Mouse (Mus musculus): ENCODE results near the gene B430305J03Rik. TPM values are rescaled to one million over a fixed set of nuclear protein-coding genes. Genes with fewer than 3 reads are reported as not detected.

B430305J03Rik gene
- polyA plus RNA-seq, 1 experiment from 2014 or later: not detected

DNA sequence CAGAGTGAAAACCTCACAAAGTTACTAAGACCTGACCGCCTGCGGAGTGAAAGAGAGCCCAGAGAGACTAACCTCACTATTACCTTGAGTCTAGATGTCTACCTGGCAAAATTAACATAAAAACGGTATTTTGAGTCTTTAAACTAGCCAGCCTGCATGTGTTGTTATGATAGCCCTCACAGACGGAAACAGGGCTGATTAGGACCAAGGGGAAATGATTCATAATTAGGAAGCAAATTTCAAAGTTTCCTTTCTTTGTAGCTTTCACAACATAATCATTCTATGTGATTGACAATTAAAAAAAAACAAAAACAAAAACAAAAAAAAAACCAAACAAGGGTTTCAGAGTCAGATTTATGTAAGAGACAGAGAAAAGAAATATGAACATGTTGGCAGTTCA is 20.6 kb upstream of the B430305J03Rik start:
- no peaks in the 10 kb centered on the region for H3K27me3 ChIP-seq (ENCODE audit: control insufficient read depth, insufficient read depth, low read length)
- H3K9me3 ChIP-seq (ENCODE audit: control insufficient read depth, low read length): no peaks in the 10 kb centered on the region
- no peak for DNase-seq
- H3K4me2 ChIP-seq (ENCODE audit: low read length): no peak overlapping the region
- no peak overlapping the region for H3K27ac ChIP-seq (replicated peaks; ENCODE audit: low read depth, low read length)
- ATAC-seq (ENCODE audit: low FRiP score, low TSS enrichment): no peak
- H3K4me3 ChIP-seq (replicated peaks; ENCODE audit: low read depth, low read length): no peak overlapping the region
- no peak overlapping the region for H3K9ac ChIP-seq (replicated peaks; ENCODE audit: low read length)
- WGBS: 87% methylated on average over 4 of the region's 4 CpGs
- H3K4me1 ChIP-seq (ENCODE audit: control insufficient read depth, insufficient read depth, low read length): no peaks in the 10 kb centered on the region
- no peaks in the 10 kb centered on the region for H3K36me3 ChIP-seq (ENCODE audit: control insufficient read depth, insufficient read depth, low read length)

DNA sequence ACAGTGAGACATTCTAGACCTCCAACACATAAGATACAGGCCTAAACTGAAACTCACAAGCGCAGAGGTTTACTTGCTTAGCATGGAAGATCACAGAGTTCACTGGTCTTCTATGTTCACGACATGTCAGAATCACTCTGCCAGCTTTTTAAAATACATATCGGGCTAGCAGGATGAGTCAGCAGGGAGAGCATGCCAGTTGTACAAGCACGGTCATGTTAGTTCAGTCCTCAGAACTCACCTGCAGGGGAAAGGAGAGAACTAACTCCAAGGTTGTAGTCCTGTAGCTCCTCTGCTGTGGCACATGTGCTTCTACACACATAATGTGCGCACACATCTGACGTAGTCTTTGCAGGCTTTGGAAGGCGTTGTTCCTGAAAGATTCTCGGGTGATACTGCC is 10.2 kb upstream of the B430305J03Rik start:
- WGBS: 95% methylated on average over 8 of the region's 8 CpGs
- no peaks in the 10 kb centered on the region for H3K4me1 ChIP-seq (ENCODE audit: control insufficient read depth, insufficient read depth, low read length)
- DNase-seq (no peak), ATAC-seq (ENCODE audit: low FRiP score, low TSS enrichment) (no peak)
- H3K27me3 ChIP-seq (ENCODE audit: control insufficient read depth, insufficient read depth, low read length): no peaks in the 10 kb centered on the region
- H3K9me3 ChIP-seq (ENCODE audit: control insufficient read depth, low read length): no peaks in the 10 kb centered on the region
- H3K9ac ChIP-seq (replicated peaks; ENCODE audit: low read length): no peak overlapping the region
- H3K27ac ChIP-seq (replicated peaks; ENCODE audit: low read depth, low read length): no peak overlapping the region
- no peak overlapping the region for H3K4me3 ChIP-seq (replicated peaks; ENCODE audit: low read depth, low read length)
- H3K36me3 ChIP-seq (ENCODE audit: control insufficient read depth, insufficient read depth, low read length): no peaks in the 10 kb centered on the region
- no peak overlapping the region for H3K4me2 ChIP-seq (ENCODE audit: low read length)

DNA sequence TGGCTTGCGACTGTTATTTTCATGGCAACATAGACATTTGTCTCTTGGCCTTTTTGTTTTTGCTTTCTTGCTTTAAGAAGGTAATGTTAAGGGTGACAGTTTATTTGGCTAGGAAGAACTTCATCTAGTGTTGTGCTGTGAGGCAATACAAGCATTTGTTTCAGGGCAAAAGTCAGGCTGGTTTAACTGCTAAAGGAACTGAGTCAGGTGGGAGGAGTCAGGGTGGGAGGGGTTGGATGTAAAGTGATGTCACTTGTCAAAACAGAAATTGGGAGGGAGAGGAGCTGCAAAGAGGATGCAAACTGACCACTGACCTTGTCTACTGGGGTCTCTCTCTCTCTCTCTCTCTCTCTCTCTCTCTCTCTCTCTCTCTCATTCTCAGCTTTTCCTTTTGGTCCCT is 2.7 kb upstream of the B430305J03Rik start:
- Histone ChIP-seq H3K4me3 (replicated peaks; ENCODE audit: low read depth, low read length) (no peak overlapping the region), H3K4me1 (ENCODE audit: control insufficient read depth, insufficient read depth, low read length) (peaks cover 23% of the 10 kb centered on the region), H3K27ac (replicated peaks; ENCODE audit: low read depth, low read length) (no peak overlapping the region), H3K9me3 (ENCODE audit: control insufficient read depth, low read length) (no peaks in the 10 kb centered on the region), H3K36me3 (ENCODE audit: control insufficient read depth, insufficient read depth, low read length) (no peaks in the 10 kb centered on the region), H3K9ac (replicated peaks; ENCODE audit: low read length) (no peak overlapping the region), H3K27me3 (ENCODE audit: control insufficient read depth, insufficient read depth, low read length) (no peaks in the 10 kb centered on the region), H3K4me2 (ENCODE audit: low read length) (0 out of 2 replicates have a peak overlapping the region, but pooled peaks have one; percentile 71)
- DNase-seq: no peak
- ATAC-seq (ENCODE audit: low FRiP score, low TSS enrichment): no peak
- 92% methylated on average over 1 of the region's 1 CpGs for whole genome bisulfite sequencing

DNA sequence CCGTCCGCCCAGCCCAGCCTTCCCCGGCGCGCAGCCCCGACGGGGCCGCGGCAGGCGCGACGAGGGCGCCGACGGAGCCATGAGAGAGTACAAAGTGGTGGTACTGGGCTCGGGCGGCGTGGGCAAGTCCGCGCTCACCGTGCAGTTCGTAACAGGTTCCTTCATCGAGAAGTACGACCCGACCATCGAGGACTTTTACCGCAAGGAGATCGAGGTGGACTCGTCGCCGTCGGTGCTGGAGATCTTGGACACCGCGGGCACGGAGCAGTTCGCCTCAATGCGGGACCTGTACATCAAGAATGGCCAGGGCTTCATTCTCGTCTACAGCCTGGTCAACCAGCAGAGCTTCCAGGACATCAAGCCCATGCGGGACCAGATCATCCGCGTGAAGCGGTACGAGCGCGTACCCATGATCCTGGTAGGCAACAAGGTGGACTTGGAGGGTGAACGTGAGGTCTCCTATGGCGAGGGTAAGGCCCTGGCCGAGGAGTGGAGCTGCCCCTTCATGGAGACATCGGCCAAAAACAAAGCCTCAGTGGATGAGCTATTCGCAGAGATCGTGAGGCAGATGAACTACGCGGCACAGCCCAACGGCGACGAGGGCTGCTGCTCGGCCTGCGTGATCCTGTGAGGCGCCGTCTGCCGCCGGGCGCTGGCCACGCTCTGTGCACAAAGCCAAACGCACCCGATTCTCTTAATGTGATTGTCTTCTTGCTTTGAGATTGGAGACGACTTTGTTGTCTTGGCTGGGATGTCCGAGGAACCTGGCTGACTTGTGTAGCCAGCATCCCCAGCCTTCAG is 573 bp downstream of the B430305J03Rik start:
- H3K27ac ChIP-seq (replicated peaks; ENCODE audit: low read depth, low read length): peak overlapping the region; percentile 89
- no peaks in the 10 kb centered on the region for H3K9me3 ChIP-seq (ENCODE audit: control insufficient read depth, low read length)
- peak overlapping the region; percentile 63 for H3K9ac ChIP-seq (replicated peaks; ENCODE audit: low read length)
- ATAC-seq (ENCODE audit: low FRiP score, low TSS enrichment) (no peak; the same call in 1 of the 2 replicates), DNase-seq (peak; percentile 80)
- H3K4me3 ChIP-seq (replicated peaks; ENCODE audit: low read depth, low read length): peak overlapping the region; percentile 61
- peaks cover 23% of the 10 kb centered on the region for H3K4me1 ChIP-seq (ENCODE audit: control insufficient read depth, insufficient read depth, low read length)
- H3K4me2 ChIP-seq (ENCODE audit: low read length): peak overlapping the region; percentile 71
- no peaks in the 10 kb centered on the region for H3K36me3 ChIP-seq (ENCODE audit: control insufficient read depth, insufficient read depth, low read length)
- WGBS: 0% methylated on average over 68 of the region's 68 CpGs
- H3K27me3 ChIP-seq (ENCODE audit: control insufficient read depth, insufficient read depth, low read length): no peaks in the 10 kb centered on the region

DNA sequence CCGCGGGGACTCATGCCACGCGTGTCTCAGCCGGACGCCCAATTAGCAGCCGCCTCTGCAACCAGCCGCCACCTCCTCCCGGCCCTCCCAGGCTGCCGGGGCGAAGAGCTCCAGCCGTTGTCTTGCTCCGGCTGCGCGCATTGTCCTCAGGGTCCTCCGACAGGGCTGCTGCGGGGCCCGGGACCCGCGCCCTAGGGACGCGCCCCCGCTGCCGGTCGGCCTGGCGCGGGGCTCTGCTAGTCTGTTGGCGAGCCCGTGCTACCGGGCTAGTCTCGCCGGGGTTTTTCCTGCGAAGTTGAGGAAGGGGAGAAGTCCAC is 1.1 kb downstream of the B430305J03Rik start:
- H3K9ac ChIP-seq (replicated peaks; ENCODE audit: low read length): peak overlapping the region; percentile 63
- no peak for DNase-seq
- ATAC-seq (ENCODE audit: low FRiP score, low TSS enrichment): peak; percentile 61; the same call in 1 of the 2 replicates
- no peaks in the 10 kb centered on the region for H3K9me3 ChIP-seq (ENCODE audit: control insufficient read depth, low read length)
- peak overlapping the region; percentile 61 for H3K4me3 ChIP-seq (replicated peaks; ENCODE audit: low read depth, low read length)
- H3K36me3 ChIP-seq (ENCODE audit: control insufficient read depth, insufficient read depth, low read length): no peaks in the 10 kb centered on the region
- peaks cover 23% of the 10 kb centered on the region for H3K4me1 ChIP-seq (ENCODE audit: control insufficient read depth, insufficient read depth, low read length)
- H3K27me3 ChIP-seq (ENCODE audit: control insufficient read depth, insufficient read depth, low read length): no peaks in the 10 kb centered on the region
- WGBS: 0% methylated on average over 33 of the region's 33 CpGs
- peak overlapping the region; percentile 89 for H3K27ac ChIP-seq (replicated peaks; ENCODE audit: low read depth, low read length)
- H3K4me2 ChIP-seq (ENCODE audit: low read length): peak overlapping the region; percentile 71

GRCm38 (mm10) chr3:61363989-61364660 is 1.6 kb downstream of the B430305J03Rik start:
- under 1% methylated on average over 51 of the region's 51 CpGs for WGBS
- peaks cover 23% of the 10 kb centered on the region for H3K4me1 ChIP-seq (ENCODE audit: control insufficient read depth, insufficient read depth, low read length)
- H3K27me3 ChIP-seq (ENCODE audit: control insufficient read depth, insufficient read depth, low read length): no peaks in the 10 kb centered on the region
- peak overlapping the region; percentile 71 for H3K4me2 ChIP-seq (ENCODE audit: low read length)
- ATAC-seq (ENCODE audit: low FRiP score, low TSS enrichment) (peak; percentile 93), DNase-seq (peak; percentile 97)
- peak overlapping the region; percentile 61 for H3K4me3 ChIP-seq (replicated peaks; ENCODE audit: low read depth, low read length)
- H3K27ac ChIP-seq (replicated peaks; ENCODE audit: low read depth, low read length): peak overlapping the region; percentile 89
- peak overlapping the region; percentile 63 for H3K9ac ChIP-seq (replicated peaks; ENCODE audit: low read length)
- H3K36me3 ChIP-seq (ENCODE audit: control insufficient read depth, insufficient read depth, low read length): no peaks in the 10 kb centered on the region
- no peaks in the 10 kb centered on the region for H3K9me3 ChIP-seq (ENCODE audit: control insufficient read depth, low read length)

DNA sequence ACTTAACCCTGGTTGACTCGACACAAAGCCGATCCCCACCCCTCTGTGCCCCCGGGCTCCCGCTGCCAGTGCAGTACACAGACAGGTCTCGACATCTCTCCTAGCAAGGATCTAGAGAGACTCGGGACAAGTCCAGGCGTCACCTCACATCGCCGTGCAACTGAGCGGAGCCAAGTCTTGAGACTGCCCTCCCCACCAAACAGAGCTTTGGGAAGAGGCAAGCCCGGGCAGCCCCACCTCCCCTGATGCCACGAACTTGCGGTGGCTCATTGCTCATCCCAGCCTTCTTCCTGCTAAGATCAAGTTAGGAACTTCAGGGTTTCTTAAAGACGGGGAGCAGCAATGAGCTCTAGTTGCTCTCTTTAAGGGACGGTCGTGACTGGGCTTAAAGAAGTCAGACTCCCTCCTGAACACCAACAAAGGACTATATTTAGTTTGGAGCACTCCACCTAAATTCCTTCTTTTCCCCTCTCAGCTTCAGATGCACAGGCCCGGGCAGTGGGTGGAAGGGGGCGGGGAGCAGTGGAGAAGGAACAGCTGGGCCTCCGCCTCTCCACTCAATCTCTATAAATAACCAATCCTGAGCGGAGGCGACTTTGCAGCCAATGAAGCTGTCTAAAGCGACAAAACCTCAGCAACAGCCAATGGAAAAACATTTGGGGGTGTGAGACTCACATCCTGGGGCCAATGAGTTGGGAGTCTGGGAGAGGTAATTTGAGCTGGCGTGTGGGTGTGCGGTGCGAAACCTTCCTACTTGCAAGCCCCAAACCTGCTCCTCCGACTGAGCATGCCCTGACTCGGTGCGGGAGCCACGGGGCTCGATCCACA is 2.4 kb downstream of the B430305J03Rik start:
- ATAC-seq (ENCODE audit: low FRiP score, low TSS enrichment) (peak; percentile 89), DNase-seq (peak; percentile 94)
- under 1% methylated on average over 30 of the region's 30 CpGs for WGBS
- H3K4me1 ChIP-seq (ENCODE audit: control insufficient read depth, insufficient read depth, low read length): peaks cover 23% of the 10 kb centered on the region
- peak overlapping the region; percentile 61 for H3K4me3 ChIP-seq (replicated peaks; ENCODE audit: low read depth, low read length)
- peak overlapping the region; percentile 89 for H3K27ac ChIP-seq (replicated peaks; ENCODE audit: low read depth, low read length)
- peak overlapping the region; percentile 63 for H3K9ac ChIP-seq (replicated peaks; ENCODE audit: low read length)
- H3K36me3 ChIP-seq (ENCODE audit: control insufficient read depth, insufficient read depth, low read length): no peaks in the 10 kb centered on the region
- peak overlapping the region; percentile 71 for H3K4me2 ChIP-seq (ENCODE audit: low read length)
- no peaks in the 10 kb centered on the region for H3K9me3 ChIP-seq (ENCODE audit: control insufficient read depth, low read length)
- no peaks in the 10 kb centered on the region for H3K27me3 ChIP-seq (ENCODE audit: control insufficient read depth, insufficient read depth, low read length)

DNA sequence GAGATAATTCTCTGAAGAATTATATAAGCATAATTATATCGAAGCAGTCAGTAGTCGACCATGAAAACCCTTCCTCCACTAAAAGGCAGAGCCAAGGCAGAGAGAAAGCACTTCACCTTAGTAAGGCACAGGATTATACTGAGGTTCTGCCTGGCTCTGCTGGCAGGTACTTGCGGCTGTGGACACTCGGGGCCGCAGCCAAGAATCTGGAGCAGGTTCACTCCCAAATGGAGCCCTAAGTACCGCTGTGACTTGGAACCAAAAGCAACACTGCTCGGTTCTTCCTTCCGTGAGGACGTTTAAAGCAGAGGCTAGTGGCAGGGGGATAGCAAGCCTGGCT is 3.0 kb downstream of the B430305J03Rik start:
- no peak for ATAC-seq (ENCODE audit: low FRiP score, low TSS enrichment)
- Histone ChIP-seq H3K27me3 (ENCODE audit: control insufficient read depth, insufficient read depth, low read length) (no peaks in the 10 kb centered on the region), H3K9me3 (ENCODE audit: control insufficient read depth, low read length) (no peaks in the 10 kb centered on the region), H3K36me3 (ENCODE audit: control insufficient read depth, insufficient read depth, low read length) (no peaks in the 10 kb centered on the region), H3K4me1 (ENCODE audit: control insufficient read depth, insufficient read depth, low read length) (peaks cover 19% of the 10 kb centered on the region), H3K4me3 (replicated peaks; ENCODE audit: low read depth, low read length) (peak overlapping the region; percentile 61), H3K4me2 (ENCODE audit: low read length) (peak overlapping the region; percentile 71), H3K27ac (replicated peaks; ENCODE audit: low read depth, low read length) (peak overlapping the region; percentile 71), H3K9ac (replicated peaks; ENCODE audit: low read length) (peak overlapping the region; percentile 63)
- DNase-seq: no peak
- WGBS: 7% methylated on average over 9 of the region's 9 CpGs

Measured in midbrain, embryonic 14.5 days (tissue).